Mouse (Mus musculus) midbrain, embryonic 11.5 days (tissue): ENCODE data around the gene Aicda. TPM values are rescaled to one million over a fixed set of nuclear protein-coding genes. Genes with fewer than 3 reads are reported as not detected.
A peak's percentile ranks its signal among the peaks of the same experiment; 100 is the strongest.

Experiments
- ATAC-seq: fragments of 200-750 bp; cut with Nextera tagmentation; 2 replicates; pipeline ENCODE4 v1.8.0; 2017; ENCODE audit warnings: moderate TSS enrichment, moderate library complexity; ENCODE audit not compliant: low FRiP score
- DNase-seq: peaks from one replicate; pipeline ENCODE4 v3.0.0; 2015; ENCODE audit warnings: low spot score; ENCODE audit errors: missing footprints
- H3K27ac ChIP-seq: fragments of 300-500 bp; sonication (generic); 2 replicates; pipeline ENCODE4 v1.5.1; 2014; ENCODE audit warnings: low read depth, low read length
- H3K27me3 ChIP-seq: fragments of 300-500 bp; sonication (generic); 2 replicates; pipeline ENCODE4 v1.6.1; 2014; ENCODE audit warnings: mild to moderate bottlenecking, low read length, moderate library complexity, mixed read lengths; ENCODE audit not compliant: control insufficient read depth, insufficient read depth
- H3K36me3 ChIP-seq: fragments of 300-500 bp; sonication (generic); 2 replicates; pipeline ENCODE4 v1.6.1; 2014; ENCODE audit warnings: mild to moderate bottlenecking, low read length, moderate library complexity, mixed read lengths; ENCODE audit not compliant: control insufficient read depth, insufficient read depth
- H3K4me1 ChIP-seq: fragments of 300-500 bp; sonication (generic); 2 replicates; pipeline ENCODE4 v1.6.1; 2014; ENCODE audit warnings: low read length; ENCODE audit not compliant: control insufficient read depth, insufficient read depth
- H3K4me2 ChIP-seq: fragments of 300-500 bp; sonication (generic); 2 replicates; pipeline ENCODE4 v1.6.1; 2014; ENCODE audit warnings: mild to moderate bottlenecking, moderate library complexity
- H3K4me3 ChIP-seq: fragments of 300-500 bp; sonication (generic); 2 replicates; pipeline ENCODE4 v1.5.1; 2014; ENCODE audit warnings: low read depth, low read length
- H3K9ac ChIP-seq: fragments of 300-500 bp; sonication (generic); 2 replicates; pipeline ENCODE4 v1.6.1; 2014; ENCODE audit warnings: low read length
- H3K9me3 ChIP-seq: fragments of 300-500 bp; sonication (generic); 2 replicates; pipeline ENCODE4 v1.6.1; 2016; ENCODE audit warnings: low read length; ENCODE audit not compliant: control insufficient read depth
- WGBS: fragments of 180-500 bp; shearing (Covaris S2); extraction: QIAGEN DNeasy Blood & Tissue Kit; methylation state at CpG from one replicate; pipeline ENCODE4 v1.1.7; 2014; 5-methylcytosine and 5-hydroxymethylcytosine counted together
- polyA plus RNA-seq: library from polyadenylated mRNA; unstranded; fragments of >200 nt; fragmentation: Nextera tagmentation; extraction: Ambion mirVana; gene quantifications from 2 replicates; pipeline ENCODE4 v1.2.1, GENCODE M21; 2014

The Aicda gene
- polyA plus RNA-seq, 1 experiment from 2014 or later = not detected

DNA sequence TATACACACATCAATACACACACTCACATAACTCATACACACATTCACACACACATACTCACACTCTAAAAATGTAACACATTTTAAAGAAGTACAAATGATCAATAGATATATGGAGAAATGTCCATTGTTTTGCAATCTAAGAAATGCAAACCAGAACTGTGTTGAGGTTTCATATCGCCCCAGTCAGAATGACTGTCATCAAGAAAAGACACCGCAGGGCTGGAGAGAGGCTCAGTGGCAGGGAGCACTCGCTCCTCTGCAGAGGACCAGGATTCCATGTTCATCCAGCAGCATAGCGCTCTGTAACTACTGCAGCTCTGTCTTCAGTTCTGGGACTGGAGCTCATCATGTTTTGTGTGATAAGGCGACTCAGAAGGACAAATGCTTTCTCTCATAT is 10.0 kb upstream of the Aicda start:
- DNase-seq (peak; percentile 39), ATAC-seq (no peak)
- no peak overlapping the region for H3K4me3 ChIP-seq
- H3K9ac ChIP-seq = no peak overlapping the region
- no peak overlapping the region for H3K27ac ChIP-seq
- H3K4me1 ChIP-seq = no peaks in the 10 kb centered on the region
- no peaks in the 10 kb centered on the region for H3K9me3 ChIP-seq
- H3K27me3 ChIP-seq = no peaks in the 10 kb centered on the region
- no peak overlapping the region for H3K4me2 ChIP-seq
- 85% methylated on average over 5 of the region's 5 CpGs for WGBS
- H3K36me3 ChIP-seq = no peaks in the 10 kb centered on the region

DNA sequence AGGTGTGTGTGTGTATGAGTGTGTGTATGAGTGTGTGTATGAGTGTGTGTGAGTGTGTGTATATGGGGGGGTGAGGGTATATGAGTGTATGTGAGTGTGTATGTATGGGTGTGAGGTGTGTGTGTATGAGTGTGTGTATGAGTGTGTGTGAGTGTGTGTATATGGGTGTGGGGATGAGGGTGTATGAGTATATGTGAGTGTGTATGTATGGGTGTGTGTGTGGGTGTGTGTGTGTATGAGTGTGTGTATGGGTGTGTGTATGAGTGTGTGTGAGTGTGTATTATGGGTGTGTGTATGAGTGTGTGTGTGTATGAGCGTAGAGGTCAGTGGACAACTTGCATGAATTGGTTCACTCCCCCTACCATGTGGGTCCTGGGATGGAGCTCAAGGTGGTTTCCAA is 8.9 kb upstream of the Aicda start:
- H3K4me2 ChIP-seq = no peak overlapping the region
- no peak overlapping the region for H3K9ac ChIP-seq
- H3K9me3 ChIP-seq = no peaks in the 10 kb centered on the region
- no peaks in the 10 kb centered on the region for H3K27me3 ChIP-seq
- H3K27ac ChIP-seq = no peak overlapping the region
- no peaks in the 10 kb centered on the region for H3K4me1 ChIP-seq
- ATAC-seq (no peak), DNase-seq (no peak)
- no peak overlapping the region for H3K4me3 ChIP-seq
- no peaks in the 10 kb centered on the region for H3K36me3 ChIP-seq
- 81% methylated on average over 1 of the region's 1 CpGs for WGBS

DNA sequence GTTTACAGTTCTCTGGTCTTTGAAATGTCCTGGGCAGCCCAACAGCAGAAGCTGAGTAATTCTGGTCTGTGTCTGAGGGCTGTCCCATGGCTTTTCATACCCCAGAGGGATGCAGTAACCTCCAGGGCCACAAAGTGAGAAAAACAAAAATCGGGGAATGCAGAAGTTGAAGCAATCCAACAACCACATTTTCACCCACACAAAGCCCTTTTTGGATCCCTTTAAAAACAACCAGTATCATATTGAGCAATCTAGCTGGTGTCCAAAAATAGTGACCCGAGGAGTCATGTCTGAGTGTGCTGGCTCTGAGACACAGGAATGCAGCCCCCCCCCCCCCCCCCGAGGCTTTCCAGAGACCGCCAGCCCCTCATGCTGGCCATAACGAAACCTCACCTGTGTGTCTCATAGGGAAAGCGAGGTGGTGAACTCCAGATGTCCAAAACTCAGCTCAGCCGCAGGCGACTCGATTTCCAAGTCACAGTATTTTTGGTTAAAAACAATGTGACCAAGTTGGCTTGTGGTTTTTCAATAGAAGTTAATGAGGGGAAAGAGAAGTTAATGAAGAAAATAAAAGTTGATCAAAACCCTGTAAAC is 8.2 kb upstream of the Aicda start:
- Histone ChIP-seq H3K9me3 (no peaks in the 10 kb centered on the region), H3K27ac (no peak overlapping the region), H3K4me3 (no peak overlapping the region), H3K4me1 (no peaks in the 10 kb centered on the region), H3K9ac (no peak overlapping the region), H3K27me3 (no peaks in the 10 kb centered on the region), H3K36me3 (no peaks in the 10 kb centered on the region), H3K4me2 (no peak overlapping the region)
- 81% methylated on average over 9 of the region's 9 CpGs for WGBS
- DNase-seq = peak; percentile 75
- no peak for ATAC-seq

DNA sequence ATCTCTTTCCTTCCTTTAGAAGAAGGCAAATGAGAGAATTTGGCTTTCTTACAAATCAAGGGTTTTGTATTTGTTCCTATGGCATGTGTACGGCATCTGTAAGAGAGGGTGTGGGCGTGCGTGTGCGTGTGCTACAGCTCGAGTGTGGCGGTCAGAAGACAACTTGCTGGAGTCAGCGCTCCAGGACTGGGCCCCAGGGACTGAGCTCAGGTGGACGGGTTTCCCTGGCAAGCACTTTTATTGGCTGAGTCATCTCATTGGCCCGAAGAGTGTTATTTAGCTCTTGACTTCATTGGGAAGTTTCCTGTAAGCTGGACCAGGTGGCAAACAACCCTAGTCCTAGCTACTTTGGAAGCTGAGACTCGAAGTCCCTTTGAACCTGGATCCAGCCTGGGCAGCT is 7.7 kb upstream of the Aicda start:
- Histone ChIP-seq H3K9me3 (no peaks in the 10 kb centered on the region), H3K36me3 (no peaks in the 10 kb centered on the region), H3K4me3 (no peak overlapping the region), H3K27me3 (no peaks in the 10 kb centered on the region), H3K9ac (no peak overlapping the region), H3K4me2 (no peak overlapping the region), H3K27ac (no peak overlapping the region), H3K4me1 (no peaks in the 10 kb centered on the region)
- no peak for ATAC-seq
- 85% methylated on average over 10 of the region's 10 CpGs for WGBS
- peak; percentile 12 for DNase-seq

DNA sequence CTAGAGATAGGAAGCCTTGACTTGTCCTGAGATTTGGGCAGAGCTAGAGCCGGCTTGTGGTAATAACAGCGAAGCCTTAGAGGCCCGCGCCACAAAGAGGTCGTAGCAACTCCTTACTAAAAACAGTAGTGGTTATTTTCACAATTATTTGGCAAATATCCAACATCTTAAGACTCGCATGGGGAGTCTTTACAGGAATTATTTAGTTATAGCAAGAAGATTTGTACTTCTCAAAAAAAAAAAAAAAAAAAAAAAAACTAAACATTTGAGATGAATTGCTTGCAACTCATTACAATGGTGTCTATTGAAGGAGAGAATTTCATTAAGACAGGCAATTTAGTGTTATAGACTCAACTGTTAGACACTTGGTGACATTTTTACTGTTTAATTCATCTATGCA is 501 bp downstream of the Aicda start:
- WGBS = 82% methylated on average over 6 of the region's 6 CpGs
- Histone ChIP-seq H3K4me3 (no peak overlapping the region), H3K27me3 (no peaks in the 10 kb centered on the region), H3K9me3 (no peaks in the 10 kb centered on the region), H3K36me3 (no peaks in the 10 kb centered on the region), H3K4me1 (no peaks in the 10 kb centered on the region), H3K27ac (no peak overlapping the region), H3K4me2 (no peak overlapping the region), H3K9ac (no peak overlapping the region)
- ATAC-seq = no peak
- DNase-seq = no peak

DNA sequence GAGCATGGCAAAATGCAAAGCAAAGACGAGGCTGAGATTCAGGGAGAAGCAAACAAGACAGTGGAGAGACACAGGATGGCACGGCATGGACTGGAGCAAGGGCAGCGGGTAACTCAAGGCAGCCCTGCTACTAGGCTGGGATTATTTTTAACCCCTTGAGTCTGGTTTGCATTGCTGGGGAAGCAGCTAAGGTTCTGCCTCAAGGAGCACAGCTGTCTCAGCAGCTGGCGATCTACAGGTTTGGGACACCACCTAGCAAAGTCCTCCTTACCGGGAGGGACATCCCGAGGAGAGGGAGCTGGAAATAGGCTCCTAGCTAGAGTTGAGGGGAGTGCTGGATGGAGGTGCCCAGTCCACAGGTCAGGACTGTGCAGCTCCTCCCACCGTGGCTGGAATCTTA is 1.7 kb downstream of the Aicda start:
- Histone ChIP-seq H3K4me3 (no peak overlapping the region), H3K27me3 (no peaks in the 10 kb centered on the region), H3K36me3 (no peaks in the 10 kb centered on the region), H3K9ac (no peak overlapping the region), H3K27ac (no peak overlapping the region), H3K4me2 (no peak overlapping the region), H3K4me1 (no peaks in the 10 kb centered on the region), H3K9me3 (no peaks in the 10 kb centered on the region)
- DNase-seq = peak; percentile 78
- no peak for ATAC-seq
- 52% methylated on average over 7 of the region's 7 CpGs for WGBS

DNA sequence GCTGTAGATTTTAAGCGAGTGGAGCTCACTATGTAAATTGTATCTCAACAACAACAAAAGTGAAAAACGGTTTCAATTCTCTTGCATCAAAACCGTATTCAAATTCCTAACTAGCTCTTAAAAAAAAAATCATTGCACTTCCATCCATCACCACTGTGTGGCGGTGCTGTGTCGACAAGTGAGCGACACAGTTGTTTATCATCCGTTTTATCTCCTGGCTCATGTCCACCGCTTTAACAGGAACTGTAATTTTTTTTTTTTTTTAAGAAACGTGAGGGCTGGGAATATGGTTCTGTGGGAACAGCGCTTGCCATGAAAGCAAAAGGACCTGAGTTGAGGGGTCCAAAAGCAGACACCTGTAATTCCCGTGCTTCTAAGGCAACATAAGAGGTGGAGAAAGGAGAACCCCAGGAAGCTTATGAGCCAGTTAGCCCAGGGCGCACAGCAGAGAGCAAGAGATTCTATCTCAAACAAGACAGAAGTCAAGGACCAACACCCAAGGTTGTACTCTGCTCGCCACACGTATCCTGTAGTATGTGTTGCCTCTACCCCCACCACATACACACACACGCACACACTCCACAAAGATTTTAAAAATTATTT is 3.5 kb downstream of the Aicda start:
- no peaks in the 10 kb centered on the region for H3K9me3 ChIP-seq
- no peaks in the 10 kb centered on the region for H3K36me3 ChIP-seq
- H3K4me2 ChIP-seq = peak overlapping the region; percentile 26
- no peaks in the 10 kb centered on the region for H3K27me3 ChIP-seq
- H3K4me3 ChIP-seq = no peak overlapping the region
- no peaks in the 10 kb centered on the region for H3K4me1 ChIP-seq
- 0 out of 2 replicates have a peak, but pooled peaks have one; percentile 5 for ATAC-seq
- WGBS = 25% methylated on average over 15 of the region's 15 CpGs
- no peak overlapping the region for H3K27ac ChIP-seq
- H3K9ac ChIP-seq = no peak overlapping the region
- peak; percentile 97 for DNase-seq

DNA sequence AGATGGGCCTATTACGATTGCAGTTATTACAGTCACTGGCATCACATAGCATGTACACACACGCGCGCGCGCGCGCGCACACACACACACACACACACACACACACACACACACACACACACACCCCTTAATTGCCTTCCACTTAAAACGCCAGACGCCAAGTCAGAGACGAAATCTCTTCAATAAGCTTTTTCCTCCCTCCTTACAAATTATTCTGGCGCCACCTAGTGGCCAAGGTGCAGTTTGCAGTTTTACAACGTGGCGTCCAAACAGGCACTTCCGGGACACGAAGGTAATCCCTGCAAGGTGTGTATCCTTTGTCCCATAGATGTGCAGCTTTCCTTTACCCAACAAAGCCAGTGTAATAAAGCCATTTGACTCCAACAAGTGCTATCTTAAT is 6.8 kb downstream of the Aicda start:
- H3K9ac ChIP-seq = no peak overlapping the region
- no peak overlapping the region for H3K4me3 ChIP-seq
- DNase-seq = peak; percentile 98
- H3K27ac ChIP-seq = no peak overlapping the region
- no peaks in the 10 kb centered on the region for H3K9me3 ChIP-seq
- peak overlapping the region; percentile 25; the same call in 1 of the 2 replicates for H3K4me2 ChIP-seq
- no peaks in the 10 kb centered on the region for H3K36me3 ChIP-seq
- H3K27me3 ChIP-seq = no peaks in the 10 kb centered on the region
- no peaks in the 10 kb centered on the region for H3K4me1 ChIP-seq
- ATAC-seq = peak; percentile 47
- WGBS = 12% methylated on average over 17 of the region's 17 CpGs

DNA sequence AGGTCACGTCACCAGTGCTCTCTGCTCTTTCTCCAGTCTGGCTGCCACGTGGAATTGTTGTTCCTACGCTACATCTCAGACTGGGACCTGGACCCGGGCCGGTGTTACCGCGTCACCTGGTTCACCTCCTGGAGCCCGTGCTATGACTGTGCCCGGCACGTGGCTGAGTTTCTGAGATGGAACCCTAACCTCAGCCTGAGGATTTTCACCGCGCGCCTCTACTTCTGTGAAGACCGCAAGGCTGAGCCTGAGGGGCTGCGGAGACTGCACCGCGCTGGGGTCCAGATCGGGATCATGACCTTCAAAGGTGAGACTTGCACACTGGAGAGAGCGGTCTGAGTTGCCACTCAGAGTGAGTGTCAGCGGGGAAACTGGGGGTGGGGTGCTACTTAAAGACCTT is 7.4 kb downstream of the Aicda start:
- Histone ChIP-seq H3K27me3 (no peaks in the 10 kb centered on the region), H3K9ac (no peak overlapping the region), H3K4me2 (no peak overlapping the region), H3K27ac (no peak overlapping the region), H3K4me1 (no peaks in the 10 kb centered on the region), H3K36me3 (no peaks in the 10 kb centered on the region), H3K4me3 (no peak overlapping the region), H3K9me3 (no peaks in the 10 kb centered on the region)
- DNase-seq = peak; percentile 81
- WGBS = 84% methylated on average over 20 of the region's 20 CpGs
- peak; percentile 17 for ATAC-seq
